Mouse (Mus musculus): ENCODE results near the gene Cox17. TPM values are rescaled to one million over a fixed set of nuclear protein-coding genes. Genes with fewer than 3 reads are reported as not detected.

Cox17 gene
- polyA plus RNA-seq, 1 experiment from 2014 or later: 497 TPM

DNA sequence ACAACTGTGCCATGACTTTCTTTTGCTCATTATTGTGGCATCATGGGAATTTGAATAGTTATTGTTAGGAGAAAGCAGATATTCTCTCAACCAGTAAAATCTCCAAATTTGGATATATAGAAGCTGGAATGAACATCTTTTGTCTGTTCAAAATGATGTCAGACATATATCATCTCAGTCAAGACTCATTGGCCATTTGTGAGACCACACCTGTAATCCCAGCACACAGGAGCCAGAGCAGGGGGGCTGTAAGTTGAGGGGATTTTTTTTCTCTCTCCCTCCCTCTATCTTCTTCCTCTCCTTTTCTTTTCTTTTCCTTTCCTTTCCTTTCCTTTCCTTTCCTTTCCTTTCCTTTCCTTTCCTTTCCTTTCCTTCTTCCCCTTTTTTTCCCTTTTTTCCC lies 6.1 kb downstream of the Cox17 start:
- ATAC-seq (replicated peaks; ENCODE audit: low FRiP score): no peak
- Histone ChIP-seq H3K4me2 (no peak overlapping the region), H3K4me1 (replicated peaks; ENCODE audit: control insufficient read depth, insufficient read depth, low read length) (peaks cover 33% of the 10 kb centered on the region), H3K9ac (ENCODE audit: low read depth, low read length) (no peak overlapping the region), H3K4me3 (ENCODE audit: low read depth, low read length) (no peak overlapping the region), H3K27me3 (replicated peaks; ENCODE audit: control insufficient read depth, insufficient read depth, low read length) (no peaks in the 10 kb centered on the region), H3K27ac (ENCODE audit: low read depth, low read length) (no peak overlapping the region), H3K36me3 (ENCODE audit: control insufficient read depth, insufficient read depth, low read length) (peaks cover 18% of the 10 kb centered on the region), H3K9me3 (ENCODE audit: control insufficient read depth, low read length) (no peaks in the 10 kb centered on the region)
- DNase-seq (ENCODE audit: low spot score): no peak

DNA sequence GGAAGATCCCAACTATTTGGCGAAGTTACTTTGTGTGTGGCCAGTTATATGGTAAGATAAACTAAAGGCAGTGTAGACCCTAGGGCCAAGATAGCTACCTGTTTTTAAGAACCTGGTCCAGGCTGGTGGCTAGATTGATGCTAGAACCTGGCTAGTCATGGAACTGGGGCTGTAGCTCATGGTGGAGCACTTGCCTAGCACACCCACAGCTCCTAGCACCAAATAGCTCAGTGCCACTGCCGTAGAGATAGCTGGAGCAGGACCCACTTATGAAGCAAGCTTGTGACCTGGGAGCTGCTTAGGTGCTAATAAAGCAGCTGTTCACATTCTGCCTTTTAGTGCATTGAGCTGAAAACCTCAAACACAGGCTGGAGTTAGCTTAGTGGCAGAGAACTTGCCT lies 6.9 kb downstream of the Cox17 start:
- no peak overlapping the region for H3K9ac ChIP-seq (ENCODE audit: low read depth, low read length)
- no peak overlapping the region; the same call in 1 of the 2 replicates for H3K27ac ChIP-seq (ENCODE audit: low read depth, low read length)
- H3K4me3 ChIP-seq (ENCODE audit: low read depth, low read length): no peak overlapping the region
- H3K4me2 ChIP-seq: no peak overlapping the region
- ATAC-seq (replicated peaks; ENCODE audit: low FRiP score) (no peak), DNase-seq (ENCODE audit: low spot score) (no peak)
- 91% methylated on average over 2 of the region's 2 CpGs for WGBS
- no peaks in the 10 kb centered on the region for H3K27me3 ChIP-seq (replicated peaks; ENCODE audit: control insufficient read depth, insufficient read depth, low read length)
- no peaks in the 10 kb centered on the region for H3K9me3 ChIP-seq (ENCODE audit: control insufficient read depth, low read length)
- H3K4me1 ChIP-seq (replicated peaks; ENCODE audit: control insufficient read depth, insufficient read depth, low read length): peaks cover 26% of the 10 kb centered on the region
- peaks cover 18% of the 10 kb centered on the region for H3K36me3 ChIP-seq (ENCODE audit: control insufficient read depth, insufficient read depth, low read length)

DNA sequence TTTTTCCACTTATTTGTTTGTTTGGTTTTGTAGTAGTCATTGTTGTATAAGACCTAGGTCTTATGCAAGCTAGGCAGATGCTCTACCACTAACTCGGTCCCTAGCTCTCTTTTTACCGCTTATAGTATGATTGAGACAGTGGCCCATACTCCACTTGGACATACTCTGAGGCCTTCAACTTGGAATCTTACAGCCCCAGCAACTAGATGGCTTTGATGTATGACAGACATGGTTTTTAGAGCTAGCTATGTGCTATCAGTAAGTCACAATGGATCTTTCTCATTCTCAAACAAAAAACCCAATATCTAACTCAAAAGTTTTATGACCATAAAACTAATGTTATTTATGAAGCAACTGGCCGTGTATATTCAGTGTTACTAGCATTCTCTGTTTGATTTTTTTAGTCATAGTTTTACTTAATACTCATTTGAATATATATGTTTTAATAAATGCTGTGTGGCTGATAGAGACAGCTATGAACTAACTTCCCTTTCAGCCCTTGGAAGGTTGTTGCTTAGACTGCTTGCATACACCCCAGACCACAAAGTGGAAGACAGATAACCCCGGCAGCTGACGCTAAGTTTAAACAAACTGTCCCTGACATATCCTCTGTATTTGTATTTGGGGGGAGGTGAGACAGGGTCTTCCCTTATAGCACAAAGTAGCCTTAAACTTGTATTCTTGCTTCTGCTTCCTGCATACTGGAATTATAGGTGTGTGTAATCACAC lies 7.6 kb downstream of the Cox17 start:
- no peak overlapping the region for H3K9ac ChIP-seq (ENCODE audit: low read depth, low read length)
- peaks cover 15% of the 10 kb centered on the region; the same call in 1 of the 2 replicates for H3K36me3 ChIP-seq (ENCODE audit: control insufficient read depth, insufficient read depth, low read length)
- DNase-seq (ENCODE audit: low spot score) (no peak), ATAC-seq (replicated peaks; ENCODE audit: low FRiP score) (peak; percentile 42; the same call in 1 of the 2 replicates)
- H3K27ac ChIP-seq (ENCODE audit: low read depth, low read length): peak overlapping the region; percentile 26; the same call in 1 of the 2 replicates
- 52% methylated on average over 5 of the region's 5 CpGs for WGBS
- no peaks in the 10 kb centered on the region for H3K27me3 ChIP-seq (replicated peaks; ENCODE audit: control insufficient read depth, insufficient read depth, low read length)
- peaks cover 25% of the 10 kb centered on the region for H3K4me1 ChIP-seq (replicated peaks; ENCODE audit: control insufficient read depth, insufficient read depth, low read length)
- H3K4me2 ChIP-seq: no peak overlapping the region
- H3K9me3 ChIP-seq (ENCODE audit: control insufficient read depth, low read length): no peaks in the 10 kb centered on the region
- no peak overlapping the region for H3K4me3 ChIP-seq (ENCODE audit: low read depth, low read length)

DNA sequence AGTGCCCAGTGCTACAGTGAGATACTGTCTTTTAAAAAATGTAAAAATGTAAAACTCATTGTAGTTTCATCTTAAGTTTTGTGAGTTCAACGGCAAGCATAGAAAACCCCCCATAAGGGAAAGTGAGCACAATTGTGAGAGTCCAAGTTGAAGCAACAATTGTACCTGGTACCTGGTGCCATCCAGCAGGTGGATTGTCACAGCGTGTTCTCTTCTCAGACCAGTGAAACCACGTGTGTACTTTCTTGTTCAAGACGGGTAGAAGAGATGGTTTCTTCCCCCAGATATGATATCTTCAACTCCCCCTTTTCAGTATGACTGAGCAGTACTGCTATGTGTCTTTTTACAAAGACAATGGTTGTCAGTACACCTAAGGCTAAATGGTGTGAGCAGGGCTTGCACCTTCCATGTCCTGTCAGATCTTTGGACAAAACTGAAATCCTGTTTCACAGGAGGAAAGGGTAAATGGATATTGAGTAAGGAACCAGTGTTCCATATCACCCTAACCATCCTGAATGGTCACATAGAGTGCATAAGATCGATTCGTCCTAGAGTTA lies 11.5 kb downstream of the Cox17 start:
- no peak overlapping the region for H3K4me2 ChIP-seq
- H3K36me3 ChIP-seq (ENCODE audit: control insufficient read depth, insufficient read depth, low read length): 0 out of 2 replicates have a peak, but pooled peaks cover 2% of the 10 kb centered on the region
- no peaks in the 10 kb centered on the region for H3K9me3 ChIP-seq (ENCODE audit: control insufficient read depth, low read length)
- ATAC-seq (replicated peaks; ENCODE audit: low FRiP score) (no peak), DNase-seq (ENCODE audit: low spot score) (no peak)
- H3K27me3 ChIP-seq (replicated peaks; ENCODE audit: control insufficient read depth, insufficient read depth, low read length): no peaks in the 10 kb centered on the region
- 81% methylated on average over 6 of the region's 6 CpGs for WGBS
- no peak overlapping the region for H3K9ac ChIP-seq (ENCODE audit: low read depth, low read length)
- H3K4me1 ChIP-seq (replicated peaks; ENCODE audit: control insufficient read depth, insufficient read depth, low read length): peaks cover 20% of the 10 kb centered on the region
- H3K27ac ChIP-seq (ENCODE audit: low read depth, low read length): no peak overlapping the region
- no peak overlapping the region for H3K4me3 ChIP-seq (ENCODE audit: low read depth, low read length)

DNA sequence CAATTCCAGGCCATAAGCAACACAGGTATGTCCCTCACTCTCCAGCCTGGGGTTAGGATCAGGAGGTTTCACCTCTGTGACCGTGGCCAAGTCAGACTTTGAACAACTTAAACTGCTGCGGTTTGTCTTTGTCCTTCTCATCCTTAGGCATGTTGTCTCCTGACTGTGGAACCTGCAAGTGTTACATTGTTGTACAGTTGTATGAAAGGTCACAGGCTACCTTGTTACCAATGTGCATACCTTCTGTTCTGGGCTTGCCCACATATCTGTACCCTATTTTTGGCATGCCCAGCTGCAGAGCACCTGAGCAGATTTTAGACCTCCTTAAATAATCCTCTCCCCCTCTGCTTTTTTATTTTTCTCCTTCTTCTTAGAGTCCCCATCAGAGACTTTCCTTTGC lies 12.4 kb downstream of the Cox17 start:
- no peaks in the 10 kb centered on the region for H3K9me3 ChIP-seq (ENCODE audit: control insufficient read depth, low read length)
- H3K9ac ChIP-seq (ENCODE audit: low read depth, low read length): no peak overlapping the region
- no peaks in the 10 kb centered on the region for H3K27me3 ChIP-seq (replicated peaks; ENCODE audit: control insufficient read depth, insufficient read depth, low read length)
- WGBS: 90% methylated on average over 2 of the region's 2 CpGs
- 0 out of 2 replicates have a peak, but pooled peaks cover 2% of the 10 kb centered on the region for H3K36me3 ChIP-seq (ENCODE audit: control insufficient read depth, insufficient read depth, low read length)
- H3K4me3 ChIP-seq (ENCODE audit: low read depth, low read length): no peak overlapping the region
- peaks cover 23% of the 10 kb centered on the region for H3K4me1 ChIP-seq (replicated peaks; ENCODE audit: control insufficient read depth, insufficient read depth, low read length)
- ATAC-seq (replicated peaks; ENCODE audit: low FRiP score): no peak
- peak; percentile 16 for DNase-seq (ENCODE audit: low spot score)
- H3K27ac ChIP-seq (ENCODE audit: low read depth, low read length): no peak overlapping the region
- H3K4me2 ChIP-seq: no peak overlapping the region

DNA sequence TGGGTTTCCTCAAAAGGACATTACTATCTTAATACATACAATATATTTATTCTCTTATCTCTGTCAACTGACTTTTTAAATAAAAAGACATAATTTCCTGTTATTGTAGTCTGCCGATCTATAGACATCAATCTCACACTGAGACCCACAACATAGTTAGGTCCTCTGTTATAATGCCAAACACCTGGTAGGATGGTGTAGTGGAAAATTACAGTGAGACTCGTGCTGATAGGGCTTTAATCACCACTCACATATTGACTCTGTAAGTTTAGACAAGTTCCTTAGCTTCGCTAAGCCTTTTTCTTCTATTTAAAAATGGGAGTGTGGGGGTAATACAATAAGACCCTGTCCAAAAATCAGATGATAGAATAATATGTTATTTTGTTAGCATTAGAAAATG lies 13.1 kb downstream of the Cox17 start:
- DNase-seq (ENCODE audit: low spot score) (no peak), ATAC-seq (replicated peaks; ENCODE audit: low FRiP score) (no peak)
- H3K9ac ChIP-seq (ENCODE audit: low read depth, low read length): no peak overlapping the region
- no peaks in the 10 kb centered on the region for H3K27me3 ChIP-seq (replicated peaks; ENCODE audit: control insufficient read depth, insufficient read depth, low read length)
- no peaks in the 10 kb centered on the region for H3K9me3 ChIP-seq (ENCODE audit: control insufficient read depth, low read length)
- no peak overlapping the region for H3K27ac ChIP-seq (ENCODE audit: low read depth, low read length)
- no peak overlapping the region for H3K4me3 ChIP-seq (ENCODE audit: low read depth, low read length)
- H3K4me2 ChIP-seq: no peak overlapping the region
- 68% methylated on average over 3 of the region's 3 CpGs for WGBS
- H3K36me3 ChIP-seq (ENCODE audit: control insufficient read depth, insufficient read depth, low read length): no peaks in the 10 kb centered on the region
- peaks cover 19% of the 10 kb centered on the region; the same call in 1 of the 2 replicates for H3K4me1 ChIP-seq (replicated peaks; ENCODE audit: control insufficient read depth, insufficient read depth, low read length)

DNA sequence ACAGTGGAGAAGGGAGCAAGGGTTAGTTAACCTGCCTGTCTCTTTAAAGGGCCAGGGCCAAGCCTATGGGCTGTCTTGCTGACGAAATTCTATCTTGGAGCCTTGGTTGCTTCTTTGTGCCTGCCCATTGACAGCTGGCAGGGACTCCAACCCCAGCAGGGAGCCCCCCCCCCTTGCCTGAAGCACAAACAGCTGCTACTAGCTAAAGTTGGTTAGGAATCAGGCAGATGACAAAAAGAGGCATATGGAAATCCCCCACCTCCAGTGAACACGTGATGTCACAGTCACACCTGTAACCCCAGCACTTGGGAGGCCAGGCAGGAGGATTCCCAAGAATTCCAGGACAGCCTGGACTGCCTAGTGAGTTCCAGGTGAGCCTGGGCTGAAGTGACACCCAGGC lies 13.5 kb downstream of the Cox17 start:
- Histone ChIP-seq H3K9me3 (ENCODE audit: control insufficient read depth, low read length) (no peaks in the 10 kb centered on the region), H3K4me1 (replicated peaks; ENCODE audit: control insufficient read depth, insufficient read depth, low read length) (peaks cover 19% of the 10 kb centered on the region; the same call in 1 of the 2 replicates), H3K9ac (ENCODE audit: low read depth, low read length) (no peak overlapping the region), H3K27ac (ENCODE audit: low read depth, low read length) (no peak overlapping the region), H3K4me3 (ENCODE audit: low read depth, low read length) (no peak overlapping the region), H3K27me3 (replicated peaks; ENCODE audit: control insufficient read depth, insufficient read depth, low read length) (no peaks in the 10 kb centered on the region), H3K36me3 (ENCODE audit: control insufficient read depth, insufficient read depth, low read length) (no peaks in the 10 kb centered on the region), H3K4me2 (no peak overlapping the region)
- ATAC-seq (replicated peaks; ENCODE audit: low FRiP score) (no peak), DNase-seq (ENCODE audit: low spot score) (no peak)
- WGBS: 51% methylated on average over 2 of the region's 2 CpGs

DNA sequence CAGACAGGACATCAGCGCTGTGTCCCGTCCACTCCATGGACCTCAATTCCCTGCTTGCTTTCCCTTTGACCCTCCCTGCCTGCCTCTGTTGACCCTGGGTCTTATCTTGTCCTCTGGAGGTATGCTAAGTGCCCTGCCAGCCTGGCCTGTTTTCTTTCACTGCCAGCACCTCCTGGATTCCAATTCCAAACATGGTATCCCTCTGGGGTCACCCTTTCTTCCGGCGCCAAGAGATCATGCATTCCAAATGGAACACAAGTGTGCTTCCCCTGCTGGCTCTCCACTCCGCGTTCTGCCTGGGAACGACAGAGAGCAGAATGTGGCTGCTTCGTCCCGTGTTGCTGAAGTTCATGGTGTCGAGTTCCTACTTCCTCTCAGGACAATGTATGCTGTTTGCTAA lies 15.1 kb downstream of the Cox17 start, which contains the start of gene Popdc2:
Popdc2 (plus strand) TSS at position 277 of the 400 bp plus-strand sequence.
- 43% methylated on average over 10 of the region's 10 CpGs for WGBS
- Histone ChIP-seq H3K27me3 (replicated peaks; ENCODE audit: control insufficient read depth, insufficient read depth, low read length) (no peaks in the 10 kb centered on the region), H3K36me3 (ENCODE audit: control insufficient read depth, insufficient read depth, low read length) (no peaks in the 10 kb centered on the region), H3K27ac (ENCODE audit: low read depth, low read length) (no peak within 1 kb of the TSS; the same call in 1 of the 2 replicates), H3K9me3 (ENCODE audit: control insufficient read depth, low read length) (no peaks in the 10 kb centered on the region), H3K4me2 (peak within 1 kb of the TSS; percentile 31), H3K4me3 (ENCODE audit: low read depth, low read length) (no peak within 1 kb of the TSS), H3K9ac (ENCODE audit: low read depth, low read length) (no peak within 1 kb of the TSS), H3K4me1 (replicated peaks; ENCODE audit: control insufficient read depth, insufficient read depth, low read length) (peaks cover 19% of the 10 kb centered on the region; the same call in 1 of the 2 replicates)
- ATAC-seq (replicated peaks; ENCODE audit: low FRiP score) (no peak), DNase-seq (ENCODE audit: low spot score) (no peak)
